Mouse (Mus musculus): ENCODE results near the gene Msi2.

DNA sequence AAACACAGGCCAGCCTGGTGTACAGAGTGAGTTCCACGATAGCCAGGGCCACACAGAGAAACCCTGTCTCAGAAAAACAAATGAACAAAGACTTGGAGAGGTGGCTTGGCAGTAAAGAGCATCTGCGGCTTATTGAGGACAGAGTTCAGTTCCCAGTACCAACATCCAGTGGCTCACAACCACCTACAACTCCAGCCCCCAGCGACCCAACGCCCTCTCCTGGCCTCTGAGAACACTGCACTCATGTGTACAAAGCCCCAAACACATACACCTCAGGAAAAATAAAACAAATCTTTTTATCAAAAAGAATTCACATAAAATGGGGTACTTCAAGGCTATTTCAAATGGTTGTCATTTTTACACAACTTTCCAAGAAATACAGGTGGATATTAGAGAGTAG lies 78.5 kb downstream of the Msi2 start:
- no peak for TF ChIP-seq TAL1 (conservative IDR thresholded peaks at IDR 0.05; ENCODE audit: low read depth, low read length)
- TF ChIP-seq CTCF (IDR thresholded peaks at IDR 0.05; ENCODE audit: low read depth, low read length), result no peak
